Mouse (Mus musculus) heart, embryonic 10.5 days (tissue): ENCODE data around the gene BC080695. TPM values are rescaled to one million over a fixed set of nuclear protein-coding genes. Genes with fewer than 3 reads are reported as not detected.
"Not testable (repeated sequence)": the region's sequence is repeated elsewhere in the genome, so short reads cannot be mapped to it uniquely, and the experiment has no call there.

Experiments used
- DNase-seq: peaks from one replicate; pipeline ENCODE4 v3.0.0-alpha.2; 2017; ENCODE audit warnings: low spot score
- H3K27ac ChIP-seq: fragments of 300-500 bp; sonication (generic); 2 replicates; pipeline ENCODE4 v1.5.1; 2016; ENCODE audit warnings: mild to moderate bottlenecking
- H3K27me3 ChIP-seq: fragments of 300-500 bp; sonication (generic); 2 replicates; pipeline ENCODE4 v1.6.1; 2016; ENCODE audit warnings: mild to moderate bottlenecking; ENCODE audit not compliant: poor library complexity, insufficient read depth, severe bottlenecking
- H3K36me3 ChIP-seq: fragments of 300-500 bp; sonication (generic); 2 replicates; pipeline ENCODE4 v1.6.1; 2016; ENCODE audit warnings: mild to moderate bottlenecking, moderate library complexity
- H3K4me1 ChIP-seq: fragments of 300-500 bp; sonication (generic); 2 replicates; pipeline ENCODE4 v1.6.1; 2016; ENCODE audit warnings: mild to moderate bottlenecking
- H3K4me3 ChIP-seq: fragments of 300-500 bp; sonication (generic); 2 replicates; pipeline ENCODE4 v1.5.1; 2016; ENCODE audit warnings: mild to moderate bottlenecking, moderate library complexity
- H3K9me3 ChIP-seq: fragments of 300-500 bp; sonication (generic); 2 replicates; pipeline ENCODE4 v1.6.1; 2016; ENCODE audit warnings: mild to moderate bottlenecking, moderate library complexity
- WGBS: fragments of 180-500 bp; shearing (Covaris S2); methylation state at CpG from one replicate; pipeline ENCODE4 v1.1.7; 2016; 5-methylcytosine and 5-hydroxymethylcytosine counted together
- polyA plus RNA-seq: library from polyadenylated mRNA; unstranded; fragments of >200 nt; fragmentation: Nextera tagmentation; extraction: Ambion mirVana; gene quantifications from 2 replicates; pipeline ENCODE4 v1.2.1, GENCODE M21; 2016

BC080695 gene
- polyA plus RNA-seq = not detected in 2 replicates

- not testable (repeated sequence) for H3K36me3 ChIP-seq, DNase-seq, H3K4me1 ChIP-seq, H3K27ac ChIP-seq, H3K4me3 ChIP-seq, H3K27me3 ChIP-seq, H3K9me3 ChIP-seq
- no CpG with 5 or more reads among the region's 3 CpGs for WGBS
These were observed at the start of gene BC080695, which contains the start of gene Gm13057 for GRCm38 (mm10) chr4:143551400-143551799. Gene BC080695 (plus strand): TSS chr4:143551700. Gene Gm13057 (plus strand): TSS chr4:143551709.

DNA sequence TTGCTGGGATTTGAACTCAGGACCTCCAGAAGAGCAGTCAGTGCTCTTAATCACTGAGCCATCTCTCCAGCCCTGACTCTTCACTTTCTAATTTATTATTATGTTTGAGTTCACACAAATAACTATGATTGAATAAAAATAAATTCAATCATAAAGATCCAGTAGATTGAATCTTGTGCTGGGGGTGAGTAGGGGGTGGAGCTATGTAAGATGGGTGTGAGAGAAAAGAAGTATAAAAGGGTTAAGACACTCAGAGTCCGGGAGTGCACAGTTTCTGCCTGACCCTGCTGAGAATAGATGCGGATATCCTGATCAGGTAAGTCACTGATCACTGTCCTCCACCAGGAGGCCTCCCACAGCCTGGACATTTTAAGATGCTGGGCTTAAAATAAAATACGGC is 40.5 kb upstream of the BC080695 start, which contains the start of gene Gm13043:
Gm13043 (plus strand) TSS at position 301 of the 400 bp plus-strand sequence.
- Histone ChIP-seq H3K4me3 (no peak within 1 kb of the TSS), H3K27me3 (no peaks in the 10 kb centered on the region), H3K4me1 (no peaks in the 10 kb centered on the region), H3K27ac (no peak within 1 kb of the TSS), H3K36me3 (no peaks in the 10 kb centered on the region), H3K9me3 (no peaks in the 10 kb centered on the region)
- WGBS = 77% methylated on average over 3 of the region's 3 CpGs
- no peak for DNase-seq

GRCm38 (mm10) chr4:143535654-143536053 is 15.8 kb upstream of the BC080695 start, which contains the start of gene Gm13040:
Gene Gm13040 (plus strand): TSS chr4:143535954.
- not testable (repeated sequence) for H3K9me3 ChIP-seq, DNase-seq, H3K4me3 ChIP-seq, H3K36me3 ChIP-seq, H3K4me1 ChIP-seq, H3K27ac ChIP-seq, H3K27me3 ChIP-seq
- no CpG with 5 or more reads among the region's 3 CpGs for WGBS

DNA sequence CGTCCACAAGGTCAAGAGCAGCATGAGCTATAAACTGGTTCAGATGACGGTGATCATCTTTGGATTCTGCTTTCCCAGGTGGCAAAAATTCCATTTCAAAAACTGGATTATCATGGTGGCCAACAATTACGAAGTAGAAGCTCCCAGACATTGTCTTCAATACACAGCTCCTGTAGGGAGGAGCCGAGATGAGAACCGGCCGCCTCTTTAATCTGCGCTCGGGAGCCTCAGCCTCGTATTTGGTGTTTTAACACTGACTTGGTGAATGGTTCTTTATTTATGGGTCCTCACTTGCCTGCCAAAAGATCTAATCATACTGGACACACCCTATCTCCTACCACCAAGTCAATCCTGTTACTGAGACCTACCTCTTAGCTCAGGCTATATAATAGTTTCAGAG is 60.4 kb downstream of the BC080695 start:
- H3K27me3 ChIP-seq, H3K4me1 ChIP-seq, H3K27ac ChIP-seq, DNase-seq, H3K4me3 ChIP-seq, H3K36me3 ChIP-seq, H3K9me3 ChIP-seq: not testable (repeated sequence)
- 82% methylated on average over 9 of the region's 9 CpGs for WGBS

DNA sequence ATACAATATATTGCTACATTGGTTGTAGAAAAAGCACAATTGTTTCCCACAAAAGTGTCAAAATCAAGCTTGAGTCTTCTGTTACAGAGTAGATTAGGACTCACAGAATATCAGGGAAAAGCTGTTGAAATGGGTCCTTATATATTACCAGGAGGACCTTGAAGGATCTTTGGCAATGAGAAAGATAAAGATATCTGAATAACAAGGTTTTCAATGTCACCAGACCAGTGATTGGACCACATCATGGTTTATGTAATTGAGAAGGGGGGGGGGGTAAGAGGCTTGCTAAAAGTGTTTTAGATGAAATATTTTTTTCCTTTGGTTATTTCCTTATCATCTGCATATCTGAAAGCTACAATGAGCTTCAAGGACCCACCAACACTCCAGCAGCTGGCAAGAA is 63.2 kb downstream of the BC080695 start, which contains the start of gene Gm13083:
Gm13083 (plus strand) TSS at position 301 of the 400 bp plus-strand sequence.
- not testable (repeated sequence) for H3K4me3 ChIP-seq, H3K4me1 ChIP-seq, H3K27ac ChIP-seq, DNase-seq, H3K36me3 ChIP-seq, H3K9me3 ChIP-seq, H3K27me3 ChIP-seq

- not testable (repeated sequence) for H3K27ac ChIP-seq, H3K27me3 ChIP-seq, H3K4me3 ChIP-seq, H3K36me3 ChIP-seq, H3K4me1 ChIP-seq, H3K9me3 ChIP-seq, DNase-seq
- WGBS = 75% methylated on average over 4 of the region's 4 CpGs
These were observed 66.6 kb downstream of the BC080695 start for GRCm38 (mm10) chr4:143618101-143618500.

Other genes starting within 250 kb of the BC080695 start
- gene Lrrc38, start 201.9 kb upstream of the BC080695 start, polyA plus RNA-seq = 0.14 TPM in 1 of 2 replicates, not detected in the other
- gene Pramel1, start 157.3 kb upstream of the BC080695 start, polyA plus RNA-seq = not detected in 2 replicates
- gene Pramef8, start 139.3 kb upstream of the BC080695 start, polyA plus RNA-seq = 14.8 and 16.8 TPM in 2 replicates
- gene Oog4, start 101.4 kb upstream of the BC080695 start, polyA plus RNA-seq = not detected in 2 replicates
- gene Gm13043, start 40.4 kb upstream of the BC080695 start, polyA plus RNA-seq = not detected in 2 replicates
- not detected in 2 replicates for gene Gm13040, start 15.7 kb upstream of the BC080695 start, polyA plus RNA-seq
- not detected in 2 replicates for gene Gm13057, start within 50 bp of the BC080695 start, polyA plus RNA-seq
- gene Gm13083, start 63.3 kb downstream of the BC080695 start, polyA plus RNA-seq = not detected in 2 replicates
- gene Gm13088, start 105.5 kb downstream of the BC080695 start, polyA plus RNA-seq = not detected in 2 replicates
- gene Gm13089, start 151.0 kb downstream of the BC080695 start, polyA plus RNA-seq = not detected in 2 replicates
- not detected in 2 replicates for gene Gm13078, start 167.8 kb downstream of the BC080695 start, polyA plus RNA-seq
- not detected in 2 replicates for gene Gm13023, start 237.7 kb downstream of the BC080695 start, polyA plus RNA-seq